Mouse (Mus musculus): ENCODE results near the gene Mblac1. TPM values are rescaled to one million over a fixed set of nuclear protein-coding genes. Genes with fewer than 3 reads are reported as not detected.
A peak's percentile ranks its signal among the peaks of the same experiment; 100 is the strongest.
"Not testable (repeated sequence)": the region's sequence is repeated elsewhere in the genome, so short reads cannot be mapped to it uniquely, and the experiment has no call there.

The Mblac1 gene
- polyA plus RNA-seq, 1 experiment from 2014 or later = 8.1 TPM

- Histone ChIP-seq H3K9ac (no peak overlapping the region), H3K27ac (no peak overlapping the region), H3K4me3 (replicated peaks) (peak overlapping the region; percentile 73; the same call in 1 of the 2 replicates), H3K4me1 (peaks cover 10% of the 10 kb centered on the region), H3K9me3 (no peaks in the 10 kb centered on the region), H3K27me3 (replicated peaks) (no peaks in the 10 kb centered on the region), H3K4me2 (peak overlapping the region; percentile 87; the same call in 1 of the 2 replicates), H3K36me3 (peaks cover 27% of the 10 kb centered on the region)
- WGBS = 73% methylated on average over 3 of the region's 3 CpGs
- no peak for ATAC-seq (ENCODE audit: insufficient read depth, low FRiP score, low read depth)
Measured at GRCm38 (mm10) chr5:138173217-138173616, 20.9 kb upstream of the Mblac1 start.

GRCm38 (mm10) chr5:138186950-138187638 is 7.0 kb upstream of the Mblac1 start, which contains the start of the genes Taf6 and Cnpy4:
Gene Taf6 (minus strand): TSS chr5:138187451.
Gene Cnpy4 (plus strand): TSS chr5:138187485.
- peak within 1 kb of the TSS; percentile 87 for H3K4me3 ChIP-seq (replicated peaks)
- H3K4me2 ChIP-seq = peak within 1 kb of the TSS; percentile 75
- no peaks in the 10 kb centered on the region for H3K9me3 ChIP-seq
- WGBS = under 1% methylated on average over 31 of the region's 31 CpGs
- H3K9ac ChIP-seq = peak within 1 kb of the TSS; percentile 90
- no peaks in the 10 kb centered on the region for H3K27me3 ChIP-seq (replicated peaks)
- H3K4me1 ChIP-seq = peaks cover 6% of the 10 kb centered on the region; the same call in 1 of the 2 replicates
- peak; percentile 88 for ATAC-seq (ENCODE audit: insufficient read depth, low FRiP score, low read depth)
- H3K36me3 ChIP-seq = peaks cover 11% of the 10 kb centered on the region; the same call in 1 of the 2 replicates
- peak within 1 kb of the TSS; percentile 82 for H3K27ac ChIP-seq

GRCm38 (mm10) chr5:138187661-138188306 is 6.3 kb upstream of the Mblac1 start:
- H3K27me3 ChIP-seq (replicated peaks) = no peaks in the 10 kb centered on the region
- peak overlapping the region; percentile 87 for H3K4me3 ChIP-seq (replicated peaks)
- H3K9me3 ChIP-seq = no peaks in the 10 kb centered on the region
- peak; percentile 84 for ATAC-seq (ENCODE audit: insufficient read depth, low FRiP score, low read depth)
- H3K36me3 ChIP-seq = peaks cover 4% of the 10 kb centered on the region; the same call in 1 of the 2 replicates
- peak overlapping the region; percentile 73 for H3K9ac ChIP-seq
- under 1% methylated on average over 10 of the region's 10 CpGs for WGBS
- H3K4me1 ChIP-seq = peaks cover 6% of the 10 kb centered on the region; the same call in 1 of the 2 replicates
- peak overlapping the region; percentile 75 for H3K4me2 ChIP-seq
- peak overlapping the region; percentile 82 for H3K27ac ChIP-seq

- Histone ChIP-seq H3K9me3 (no peaks in the 10 kb centered on the region), H3K4me1 (no peaks in the 10 kb centered on the region), H3K27ac (peak overlapping the region; percentile 72), H3K4me3 (replicated peaks) (peak overlapping the region; percentile 73), H3K36me3 (no peaks in the 10 kb centered on the region), H3K9ac (peak overlapping the region; percentile 71), H3K27me3 (replicated peaks) (no peaks in the 10 kb centered on the region), H3K4me2 (peak overlapping the region; percentile 93)
- ATAC-seq (ENCODE audit: insufficient read depth, low FRiP score, low read depth) = peak; percentile 56
- under 1% methylated on average over 29 of the region's 29 CpGs for WGBS
Measured at GRCm38 (mm10) chr5:138194755-138195345, 736 bp downstream of the Mblac1 start.

- H3K27ac ChIP-seq = peak overlapping the region; percentile 72; the same call in 1 of the 2 replicates
- peak overlapping the region; percentile 73; the same call in 1 of the 2 replicates for H3K4me3 ChIP-seq (replicated peaks)
- H3K27me3 ChIP-seq (replicated peaks) = no peaks in the 10 kb centered on the region
- peak overlapping the region; percentile 93 for H3K4me2 ChIP-seq
- 72% methylated on average over 7 of the region's 7 CpGs for WGBS
- no peaks in the 10 kb centered on the region for H3K4me1 ChIP-seq
- H3K9ac ChIP-seq = no peak overlapping the region; the same call in 1 of the 2 replicates
- no peak for ATAC-seq (ENCODE audit: insufficient read depth, low FRiP score, low read depth)
- no peaks in the 10 kb centered on the region for H3K36me3 ChIP-seq
- no peaks in the 10 kb centered on the region for H3K9me3 ChIP-seq
Measured at GRCm38 (mm10) chr5:138195463-138195862, 1.3 kb downstream of the Mblac1 start.

- no peaks in the 10 kb centered on the region for H3K27me3 ChIP-seq (replicated peaks)
- no peak overlapping the region for H3K4me2 ChIP-seq
- H3K9me3 ChIP-seq = no peaks in the 10 kb centered on the region
- no peak for ATAC-seq (ENCODE audit: insufficient read depth, low FRiP score, low read depth)
- no peak overlapping the region for H3K27ac ChIP-seq
- H3K36me3 ChIP-seq = no peaks in the 10 kb centered on the region
- 6% methylated on average over 1 of the region's 1 CpGs for WGBS
- H3K4me1 ChIP-seq = no peaks in the 10 kb centered on the region
- no peak overlapping the region for H3K4me3 ChIP-seq (replicated peaks)
- H3K9ac ChIP-seq = no peak overlapping the region
Measured at GRCm38 (mm10) chr5:138199576-138199975, 5.5 kb downstream of the Mblac1 start.

GRCm38 (mm10) chr5:138202086-138202485 is 8.0 kb downstream of the Mblac1 start:
- ATAC-seq (ENCODE audit: insufficient read depth, low FRiP score, low read depth) = no peak
- Histone ChIP-seq H3K9me3 (no peaks in the 10 kb centered on the region), H3K9ac (no peak overlapping the region), H3K36me3 (no peaks in the 10 kb centered on the region), H3K27ac (no peak overlapping the region), H3K4me3 (replicated peaks) (no peak overlapping the region), H3K27me3 (replicated peaks) (no peaks in the 10 kb centered on the region), H3K4me1 (no peaks in the 10 kb centered on the region), H3K4me2 (no peak overlapping the region)
- WGBS = 79% methylated on average over 3 of the region's 3 CpGs

GRCm38 (mm10) chr5:138207253-138207652 is 13.1 kb downstream of the Mblac1 start:
- ATAC-seq (ENCODE audit: insufficient read depth, low FRiP score, low read depth) = no peak
- 69% methylated on average over 1 of the region's 1 CpGs for WGBS
- no peak overlapping the region for H3K4me2 ChIP-seq
- H3K27ac ChIP-seq = no peak overlapping the region
- no peak overlapping the region for H3K4me3 ChIP-seq (replicated peaks)
- H3K36me3 ChIP-seq = no peaks in the 10 kb centered on the region
- no peak overlapping the region for H3K9ac ChIP-seq
- no peaks in the 10 kb centered on the region for H3K4me1 ChIP-seq
- no peaks in the 10 kb centered on the region for H3K27me3 ChIP-seq (replicated peaks)
- no peaks in the 10 kb centered on the region for H3K9me3 ChIP-seq

- Histone ChIP-seq H3K36me3 (no peaks in the 10 kb centered on the region), H3K4me1 (no peaks in the 10 kb centered on the region), H3K27me3 (replicated peaks) (no peaks in the 10 kb centered on the region), H3K4me3 (replicated peaks) (no peak overlapping the region), H3K4me2 (no peak overlapping the region), H3K9ac (no peak overlapping the region), H3K27ac (no peak overlapping the region), H3K9me3 (no peaks in the 10 kb centered on the region)
- ATAC-seq (ENCODE audit: insufficient read depth, low FRiP score, low read depth) = no peak
- 84% methylated on average over 4 of the region's 4 CpGs for WGBS
Measured at GRCm38 (mm10) chr5:138207873-138208272, 13.8 kb downstream of the Mblac1 start.

- not testable (repeated sequence) for H3K9ac ChIP-seq; H3K4me1 ChIP-seq; ATAC-seq (ENCODE audit: insufficient read depth, low FRiP score, low read depth); H3K4me3 ChIP-seq (replicated peaks); H3K36me3 ChIP-seq; H3K9me3 ChIP-seq; H3K27ac ChIP-seq; H3K4me2 ChIP-seq; H3K27me3 ChIP-seq (replicated peaks)
- 92% methylated on average over 13 of the region's 13 CpGs for WGBS
Measured at GRCm38 (mm10) chr5:138216632-138217031, 22.5 kb downstream of the Mblac1 start.

- H3K4me2 ChIP-seq = no peak overlapping the region
- no peak overlapping the region for H3K27ac ChIP-seq
- H3K36me3 ChIP-seq = no peaks in the 10 kb centered on the region
- no peaks in the 10 kb centered on the region for H3K4me1 ChIP-seq
- no peaks in the 10 kb centered on the region for H3K9me3 ChIP-seq
- no peak overlapping the region for H3K9ac ChIP-seq
- no peaks in the 10 kb centered on the region for H3K27me3 ChIP-seq (replicated peaks)
- no peak overlapping the region for H3K4me3 ChIP-seq (replicated peaks)
- no peak for ATAC-seq (ENCODE audit: insufficient read depth, low FRiP score, low read depth)
- whole genome bisulfite sequencing = 27% methylated on average over 2 of the region's 2 CpGs
Measured at GRCm38 (mm10) chr5:138219864-138220263, 25.8 kb downstream of the Mblac1 start.

- H3K36me3 ChIP-seq = no peaks in the 10 kb centered on the region
- ATAC-seq (ENCODE audit: insufficient read depth, low FRiP score, low read depth) = no peak
- H3K27me3 ChIP-seq (replicated peaks) = no peaks in the 10 kb centered on the region
- no peak overlapping the region for H3K4me3 ChIP-seq (replicated peaks)
- no peaks in the 10 kb centered on the region for H3K9me3 ChIP-seq
- no peak overlapping the region for H3K9ac ChIP-seq
- H3K4me1 ChIP-seq = no peaks in the 10 kb centered on the region
- 23% methylated on average over 4 of the region's 4 CpGs for WGBS
- no peak overlapping the region for H3K27ac ChIP-seq
- H3K4me2 ChIP-seq = no peak overlapping the region
Measured at GRCm38 (mm10) chr5:138222111-138222510, 28.0 kb downstream of the Mblac1 start.
